Mouse (Mus musculus) gastrocnemius, postnatal 25 days (tissue): ENCODE results near the gene Wdr24. TPM values are rescaled to one million over a fixed set of nuclear protein-coding genes. Genes with fewer than 3 reads are reported as not detected.

Experiments used
- DNase-seq: peaks from one replicate; pipeline ENCODE4 v3.0.0; 2022
- total RNA-seq, 2 experiments: library from RNA; stranded (reverse); gene quantifications; 1 replicate in 1 of 2; 2 replicates in 1 of 2; pipeline ENCODE4 v1.2.3; 2021

Gene Wdr24
- total RNA-seq, 2 experiments from 2014 or later: 9.3 to 10.5 TPM

DNA sequence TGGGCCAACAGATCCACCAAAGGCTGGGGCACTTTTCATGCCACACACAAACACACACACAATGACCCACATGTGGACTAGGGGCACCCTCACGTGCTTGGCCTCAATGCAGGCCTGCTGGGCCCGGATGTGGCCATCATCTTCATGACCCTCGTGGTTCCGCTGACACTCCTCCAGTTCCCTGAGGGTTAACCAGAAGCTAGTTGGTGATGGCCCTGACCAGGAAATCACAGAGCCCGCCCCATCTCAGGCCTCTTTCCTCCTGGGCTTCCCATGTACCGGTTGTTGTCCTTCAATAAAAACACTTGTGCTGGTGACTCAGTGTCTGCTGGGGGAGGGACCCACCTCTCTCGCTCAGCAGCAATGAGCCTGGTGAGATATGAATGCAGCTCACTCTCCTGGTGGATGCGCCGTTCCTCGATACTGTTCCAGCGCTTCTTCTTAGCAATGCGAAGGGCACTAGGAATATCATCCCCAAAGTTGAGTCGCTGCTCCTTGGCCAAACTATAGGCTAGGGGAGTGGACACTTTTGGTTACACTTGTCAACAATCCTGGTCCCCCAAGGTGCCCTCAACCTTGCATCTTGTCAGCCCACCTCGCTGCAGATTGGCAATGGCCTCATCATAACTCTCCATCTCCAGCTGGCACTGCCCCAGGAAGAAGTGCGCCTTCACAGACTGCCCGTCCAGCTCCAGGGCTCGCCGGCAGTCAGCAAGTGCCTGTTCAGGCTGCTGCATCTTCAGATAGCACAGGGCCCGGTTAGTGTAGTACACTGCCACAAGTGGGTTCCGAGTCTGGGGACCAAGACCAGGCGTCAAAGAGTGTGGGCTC is 8.2 kb downstream of the Wdr24 start:
- no peak for DNase-seq

DNA sequence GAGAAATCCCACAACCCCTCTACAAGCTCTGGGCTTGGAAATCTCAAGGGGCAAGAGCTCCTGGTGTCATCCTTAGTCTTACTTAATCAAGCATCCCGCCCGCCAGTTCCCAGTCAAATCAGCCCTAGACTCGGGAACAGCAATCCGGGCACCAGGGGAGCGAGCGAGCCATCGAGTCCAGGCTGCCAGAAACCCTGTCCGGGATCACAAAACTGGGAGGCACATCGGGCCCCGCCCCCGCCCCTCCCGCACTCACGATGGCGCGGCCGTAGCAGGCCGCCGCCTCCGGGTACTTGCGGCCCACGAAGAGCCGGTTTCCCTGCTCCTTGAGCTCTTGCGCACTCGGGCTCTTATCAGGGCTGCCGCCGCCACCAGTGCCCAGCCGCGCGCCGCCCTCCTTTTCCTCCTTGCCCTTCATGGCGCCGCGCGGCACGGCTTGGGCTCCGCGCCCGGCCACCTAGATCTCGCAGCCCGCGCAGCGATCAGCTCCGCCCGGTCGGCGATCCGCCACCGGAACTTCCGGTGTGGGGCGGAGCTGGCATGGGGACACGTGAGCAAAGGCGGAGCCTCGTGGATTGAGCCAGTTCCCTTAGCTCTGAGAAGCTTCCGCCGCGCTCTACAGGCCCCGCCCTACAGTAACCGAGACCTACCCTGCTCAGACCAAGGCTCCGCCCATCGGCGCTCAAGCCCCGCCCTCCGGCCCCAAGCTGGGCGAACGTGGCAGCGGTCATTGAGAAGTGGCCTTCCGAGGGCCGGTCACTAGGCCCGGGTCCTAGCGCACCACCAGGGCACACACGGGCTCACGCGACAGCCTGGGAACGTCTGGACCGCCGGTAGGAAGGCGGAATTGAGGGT is 9.2 kb downstream of the Wdr24 start:
- DNase-seq: peak; percentile 99

DNA sequence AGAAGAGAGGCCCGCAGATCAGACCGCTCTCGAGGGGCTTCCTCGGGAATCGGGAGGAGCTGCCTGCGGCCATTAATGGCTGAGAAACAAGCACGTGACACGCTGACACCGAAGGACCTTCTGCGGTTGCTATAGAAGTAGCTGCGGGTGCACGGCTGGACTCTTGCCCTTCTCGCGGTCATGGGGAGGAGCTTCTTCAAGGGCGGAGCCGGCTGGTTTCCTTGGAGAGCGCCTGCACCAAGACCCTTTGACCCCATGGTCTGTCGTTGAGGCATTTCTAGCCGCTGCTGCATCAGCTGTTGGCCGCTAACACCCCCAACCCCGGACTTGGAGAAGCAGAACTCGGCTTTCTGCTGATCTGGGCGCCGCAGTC is 9.8 kb downstream of the Wdr24 start, which contains the start of gene Stub1:
Gene Stub1 (minus strand): TSS at position 114 of the 373 bp plus-strand sequence.
- peak; percentile 91 for DNase-seq

DNA sequence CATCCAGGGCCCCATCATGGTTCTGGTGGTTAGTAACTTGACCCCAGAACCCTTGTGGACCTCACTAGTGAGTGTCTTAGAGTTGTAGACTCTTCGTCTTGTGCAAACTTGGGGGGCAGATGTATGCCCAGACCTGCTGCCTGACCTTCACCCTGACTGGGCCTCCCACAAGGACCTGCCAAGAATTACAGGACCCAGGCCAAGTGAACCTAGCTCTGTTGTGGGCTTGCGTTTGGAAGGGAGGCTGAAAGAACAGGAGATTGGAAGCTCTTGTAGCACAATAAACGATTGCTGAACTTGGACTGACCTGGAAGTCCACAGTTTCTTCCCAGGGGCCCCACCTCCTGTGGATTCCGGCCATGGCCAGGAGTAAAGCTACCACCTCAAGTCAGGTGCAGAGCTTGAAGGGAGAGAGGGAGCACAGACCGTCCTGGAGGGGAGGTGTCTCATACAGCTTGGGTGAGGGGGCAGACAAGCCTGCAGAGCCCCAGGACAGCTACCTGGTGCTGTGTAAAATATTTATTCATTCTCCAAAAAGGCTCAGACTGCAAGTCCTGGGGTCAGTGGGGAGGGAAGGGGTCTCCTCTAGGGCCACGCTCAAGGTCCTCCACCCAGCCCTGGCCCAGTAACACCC is 10.7 kb downstream of the Wdr24 start:
- DNase-seq: no peak

DNA sequence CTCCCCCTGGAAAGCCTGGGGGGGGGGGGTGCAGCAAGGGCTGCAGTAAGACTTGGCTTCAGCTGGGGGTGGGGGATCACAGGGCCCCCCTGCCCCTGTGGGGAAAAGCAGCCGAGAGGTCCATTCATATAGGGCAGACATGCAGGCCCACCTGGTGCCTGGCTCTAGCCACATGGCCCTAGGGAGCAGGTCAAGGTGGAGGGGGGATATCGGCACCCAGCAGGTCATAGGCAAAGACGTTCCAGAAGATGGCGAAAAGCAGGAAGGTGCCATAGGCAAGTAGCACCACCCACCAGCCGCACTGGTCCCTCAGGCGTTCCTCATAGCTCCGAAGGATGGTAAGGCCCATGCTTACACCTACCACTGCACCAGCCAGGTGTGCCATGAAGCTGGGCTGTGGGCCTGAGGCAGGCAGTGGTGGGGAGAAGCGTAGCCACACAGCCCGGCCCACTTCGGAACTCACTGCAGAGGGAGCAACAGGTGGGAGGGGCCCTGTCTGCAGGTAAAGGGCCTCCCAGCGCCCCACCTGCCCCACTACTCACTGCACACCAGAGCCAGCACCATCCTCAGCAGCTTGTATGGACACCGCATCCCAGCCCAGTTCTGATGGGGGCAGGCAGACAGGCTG is 11.3 kb downstream of the Wdr24 start:
- DNase-seq: no peak

DNA sequence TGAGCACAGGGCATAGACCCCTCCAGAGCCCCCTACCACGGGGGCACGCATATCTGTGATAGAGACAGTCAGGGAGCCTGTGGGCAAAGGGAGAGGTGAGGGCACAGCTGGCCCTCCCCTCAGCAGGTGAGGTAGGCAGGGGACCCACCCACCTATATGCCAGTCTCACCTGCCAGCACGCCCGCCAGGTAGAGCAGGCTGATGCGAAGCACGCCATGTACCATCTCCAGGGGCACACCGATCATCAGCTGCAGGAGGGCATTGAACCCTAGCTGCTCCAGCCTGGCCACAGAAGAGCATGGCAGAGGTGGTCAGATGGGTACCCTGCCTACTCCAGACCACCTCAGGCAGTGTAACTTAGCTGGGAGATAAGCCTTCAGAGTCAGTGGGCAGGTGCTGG is 11.9 kb downstream of the Wdr24 start:
- no peak for DNase-seq

DNA sequence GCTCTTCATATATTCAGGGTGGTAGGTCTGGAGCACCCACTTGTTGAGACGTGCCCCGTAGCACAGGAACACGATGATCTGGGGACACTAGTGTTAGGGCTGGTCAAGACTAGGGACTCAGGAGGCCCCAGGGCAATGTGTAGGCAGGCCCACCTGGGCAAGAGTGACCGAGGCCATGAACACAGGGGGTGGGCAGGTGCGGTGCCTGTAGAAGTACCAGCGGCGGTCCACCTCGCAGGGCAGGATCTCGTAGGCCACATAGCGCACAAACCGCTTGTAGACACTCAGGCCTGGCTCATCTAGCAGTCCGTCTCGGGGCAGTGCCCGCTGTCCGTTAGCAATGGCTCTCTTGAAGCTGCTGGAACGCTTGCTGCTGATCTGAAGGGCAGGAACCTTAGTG is 12.4 kb downstream of the Wdr24 start:
- no peak for DNase-seq

DNA sequence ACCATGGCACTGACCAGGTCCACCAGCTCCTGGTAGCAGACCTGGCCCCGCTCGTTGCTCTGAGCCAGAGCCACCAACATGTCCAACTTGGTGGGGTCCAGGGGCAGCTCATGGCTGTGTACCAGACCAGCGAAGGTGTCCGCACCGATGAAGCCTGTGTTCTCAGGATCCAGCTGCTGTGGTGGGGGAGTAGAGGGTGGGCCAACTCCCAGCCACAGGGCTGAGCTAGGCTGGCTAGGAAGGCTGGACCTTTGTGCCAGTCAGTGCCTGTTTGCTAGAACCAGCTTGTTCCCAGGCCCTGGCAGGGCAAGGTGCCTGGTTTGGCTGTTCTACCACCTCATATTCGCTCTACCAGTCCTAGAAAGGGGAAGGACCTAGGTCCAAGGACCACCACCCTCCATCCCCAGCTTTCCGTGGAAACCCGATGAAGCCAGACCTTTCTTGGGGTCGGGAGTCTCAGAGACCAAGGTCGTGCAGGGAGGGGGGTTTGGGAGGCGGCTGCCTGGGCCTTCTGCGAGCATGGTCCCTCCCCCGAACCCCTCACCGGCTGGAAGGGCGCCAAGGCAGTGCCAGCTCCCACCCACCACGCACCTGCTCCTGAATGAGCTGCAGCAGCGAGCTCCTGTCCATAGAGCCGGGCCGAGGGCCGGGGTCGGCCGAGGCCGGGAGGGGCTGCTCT is 13.1 kb downstream of the Wdr24 start:
- DNase-seq: no peak

DNA sequence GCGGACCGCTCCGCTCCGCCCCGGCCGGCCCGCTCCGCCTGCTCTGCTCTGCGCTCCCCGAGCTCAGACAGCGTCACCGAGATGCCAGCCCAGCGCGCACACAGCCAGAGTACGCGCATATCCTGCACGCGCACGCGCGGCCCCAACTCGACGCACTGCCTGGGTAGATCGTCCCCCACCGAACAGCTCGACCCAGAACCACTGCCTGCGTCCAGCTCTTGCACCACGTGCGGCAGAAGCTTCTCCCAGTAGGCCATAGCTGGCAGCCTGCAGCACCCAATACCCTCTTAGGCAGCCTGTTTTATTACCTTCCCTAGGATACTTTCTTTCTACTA is 13.6 kb downstream of the Wdr24 start, which contains the start of gene Rhbdl1:
Gene Rhbdl1 (minus strand): TSS at position 220 of the 335 bp plus-strand sequence.
- peak; percentile 86 for DNase-seq

DNA sequence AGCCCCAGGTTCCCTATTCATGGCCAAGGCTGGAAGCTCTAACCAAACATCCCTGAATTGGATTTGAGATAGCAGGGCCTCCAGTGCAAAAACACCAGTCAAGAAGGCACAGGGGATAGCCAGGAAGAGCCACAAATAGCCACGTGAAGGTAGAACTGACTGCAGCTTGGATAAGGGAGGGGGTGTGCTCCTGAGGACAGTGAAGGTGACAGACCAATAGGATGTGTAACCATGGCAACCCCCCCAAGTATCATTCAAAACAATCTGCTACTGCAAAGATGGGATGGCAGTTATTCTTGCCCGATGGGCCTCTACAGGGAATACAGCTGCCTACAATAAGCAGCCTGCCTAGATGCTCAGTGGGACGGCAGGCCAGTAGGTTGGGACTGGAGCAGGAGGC is 14.1 kb downstream of the Wdr24 start:
- no peak for DNase-seq

DNA sequence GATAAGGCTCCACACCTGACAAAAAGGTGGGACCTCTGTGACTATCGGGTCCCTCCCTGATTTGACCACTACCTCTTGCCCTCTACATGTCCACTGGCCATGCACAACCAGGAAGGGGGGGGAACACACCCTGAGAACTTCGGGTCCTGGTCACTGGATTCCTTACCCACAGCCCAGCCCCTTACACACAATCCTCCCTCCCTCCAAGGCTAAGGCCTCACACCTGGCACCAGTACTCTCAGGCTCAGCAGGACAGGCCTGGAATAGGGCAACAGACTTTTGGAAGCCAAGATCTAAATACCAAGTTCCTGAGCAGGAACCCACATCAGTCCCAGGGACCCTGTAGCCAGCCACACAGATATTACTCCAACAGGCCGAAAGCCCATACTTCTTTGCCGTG is 15.5 kb downstream of the Wdr24 start:
- peak; percentile 66 for DNase-seq

DNA sequence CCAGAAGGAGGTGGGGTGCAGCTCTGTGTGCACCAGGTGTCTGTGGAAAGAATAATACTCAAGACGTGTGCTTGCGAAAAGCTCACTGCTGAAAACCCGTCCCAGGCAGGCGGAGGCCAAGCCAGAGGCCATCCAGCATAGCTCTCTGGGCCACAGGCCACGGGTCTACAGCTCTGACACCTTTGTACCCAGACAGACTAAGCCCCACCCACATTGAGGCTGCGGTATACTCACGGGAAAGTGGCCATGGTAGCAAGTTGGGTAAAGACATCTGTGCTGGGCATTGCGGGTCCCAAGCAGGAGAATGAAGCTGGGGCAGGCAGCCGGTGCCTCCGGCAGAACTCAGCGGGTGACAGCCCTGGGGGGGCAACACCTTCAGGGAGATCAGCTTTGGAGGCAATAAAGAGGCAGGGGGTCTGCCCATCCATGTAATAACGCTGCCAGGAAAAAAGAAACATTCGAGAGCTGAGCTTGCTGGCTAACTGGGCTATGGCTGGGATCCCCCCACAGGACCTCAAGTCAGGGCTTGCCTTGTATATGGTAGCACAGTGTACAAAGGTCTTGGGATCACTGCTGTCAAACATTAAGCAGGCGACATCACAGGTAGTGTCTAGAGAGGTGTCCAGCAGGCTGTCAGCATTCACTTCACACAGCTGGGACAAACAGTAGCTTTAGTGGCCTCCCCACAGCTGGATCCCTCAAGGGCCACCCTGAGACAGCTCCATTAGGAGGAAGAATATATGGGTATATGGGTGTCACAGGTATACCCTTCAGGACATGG is 16.2 kb downstream of the Wdr24 start:
- DNase-seq: no peak

DNA sequence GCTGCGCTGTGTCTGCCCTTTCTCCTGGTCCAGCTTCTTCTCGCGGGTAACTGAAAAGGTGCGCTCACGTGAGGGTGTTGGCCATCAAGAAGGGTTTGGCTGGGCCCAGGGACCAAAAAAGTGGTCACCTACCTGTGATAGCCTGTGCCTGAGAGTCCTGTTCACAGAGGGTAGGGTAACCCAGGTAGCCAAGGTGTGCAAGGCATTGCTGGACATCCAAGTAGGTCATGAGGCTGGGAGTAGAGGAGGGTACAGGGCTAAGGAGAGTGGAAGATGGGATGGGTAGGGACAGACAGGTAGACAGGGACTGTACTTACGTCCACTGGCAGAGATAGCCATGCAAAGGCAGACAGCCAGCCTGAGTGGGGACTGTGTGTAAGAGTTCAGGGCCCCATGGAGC is 17.1 kb downstream of the Wdr24 start:
- no peak for DNase-seq

DNA sequence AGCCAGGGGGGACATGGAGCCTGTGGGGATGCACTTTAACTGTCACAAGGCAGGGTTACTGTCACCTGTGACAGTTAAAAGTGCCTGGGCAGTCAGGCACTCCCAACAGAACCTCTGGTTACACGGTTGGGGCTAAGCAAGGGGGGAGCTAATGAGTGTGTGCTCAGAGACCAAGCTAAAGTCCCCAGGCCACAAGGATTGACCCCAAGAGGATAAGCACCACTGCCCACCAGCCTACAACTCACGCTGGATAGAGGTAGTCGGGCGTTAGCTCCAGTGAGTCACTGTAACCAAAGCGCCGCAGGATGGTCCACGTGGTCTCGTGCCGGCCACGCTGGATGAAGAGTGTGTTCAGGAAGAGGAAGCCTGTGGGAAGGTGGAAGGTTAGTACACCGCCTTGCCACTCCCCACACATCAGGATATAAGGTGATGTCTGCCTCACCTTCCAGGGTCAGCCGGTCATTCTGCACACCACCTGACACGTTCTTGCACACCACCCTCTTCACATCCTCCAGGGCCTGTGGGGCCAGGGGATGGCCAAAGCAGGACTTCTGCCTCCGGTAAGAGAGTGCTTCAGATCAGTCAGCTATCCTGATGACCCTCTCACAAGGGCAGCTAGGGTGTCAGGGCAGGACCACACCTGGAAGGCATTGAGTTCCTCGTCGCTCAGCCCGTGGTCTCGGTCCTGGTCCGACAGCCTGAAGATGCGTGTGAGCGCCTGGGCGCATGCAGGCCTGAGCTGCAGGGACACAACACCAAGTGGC is 17.9 kb downstream of the Wdr24 start, which contains the start of gene Gm20683:
Gene Gm20683 (minus strand): TSS at position 647 of the 764 bp plus-strand sequence.
- DNase-seq: no peak

DNA sequence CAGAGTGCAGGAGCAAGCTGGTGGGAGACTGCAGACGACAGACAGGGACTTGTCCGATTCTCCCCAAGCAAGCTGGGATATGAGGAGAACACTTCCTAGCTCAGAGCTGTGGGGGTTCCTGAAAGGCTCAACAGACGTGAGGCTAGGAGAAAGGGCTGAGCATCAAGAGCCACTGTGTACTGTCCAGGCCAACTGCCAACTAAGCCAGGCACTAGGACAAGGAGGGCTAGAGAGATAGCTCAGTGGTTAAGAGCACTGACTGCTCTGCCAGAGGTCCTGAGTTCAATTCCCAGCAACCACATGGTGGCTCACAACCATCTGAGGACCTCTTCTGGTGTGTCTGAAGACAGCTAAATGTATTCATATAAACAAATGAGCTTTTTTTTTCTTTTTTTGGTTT is 19.1 kb downstream of the Wdr24 start:
- DNase-seq: no peak

DNA sequence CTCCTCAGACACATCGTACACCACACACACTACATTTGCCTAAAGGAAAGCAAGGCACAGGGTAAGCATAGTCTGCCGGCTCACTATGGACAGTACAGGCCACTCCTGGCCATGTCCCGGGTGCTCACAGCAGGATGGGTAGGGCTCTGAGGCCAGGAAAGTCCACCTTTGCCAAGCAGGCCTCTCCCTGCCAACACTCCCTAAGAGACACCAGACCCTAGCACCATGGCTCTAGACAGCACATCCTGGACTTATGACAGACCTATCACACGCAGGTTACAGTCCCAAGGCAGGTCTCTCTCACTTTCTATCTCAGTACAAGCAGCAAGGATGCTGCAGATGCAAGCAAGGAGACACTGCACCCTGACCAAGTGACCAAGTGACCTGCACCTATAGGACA is 19.7 kb downstream of the Wdr24 start:
- DNase-seq: no peak

DNA sequence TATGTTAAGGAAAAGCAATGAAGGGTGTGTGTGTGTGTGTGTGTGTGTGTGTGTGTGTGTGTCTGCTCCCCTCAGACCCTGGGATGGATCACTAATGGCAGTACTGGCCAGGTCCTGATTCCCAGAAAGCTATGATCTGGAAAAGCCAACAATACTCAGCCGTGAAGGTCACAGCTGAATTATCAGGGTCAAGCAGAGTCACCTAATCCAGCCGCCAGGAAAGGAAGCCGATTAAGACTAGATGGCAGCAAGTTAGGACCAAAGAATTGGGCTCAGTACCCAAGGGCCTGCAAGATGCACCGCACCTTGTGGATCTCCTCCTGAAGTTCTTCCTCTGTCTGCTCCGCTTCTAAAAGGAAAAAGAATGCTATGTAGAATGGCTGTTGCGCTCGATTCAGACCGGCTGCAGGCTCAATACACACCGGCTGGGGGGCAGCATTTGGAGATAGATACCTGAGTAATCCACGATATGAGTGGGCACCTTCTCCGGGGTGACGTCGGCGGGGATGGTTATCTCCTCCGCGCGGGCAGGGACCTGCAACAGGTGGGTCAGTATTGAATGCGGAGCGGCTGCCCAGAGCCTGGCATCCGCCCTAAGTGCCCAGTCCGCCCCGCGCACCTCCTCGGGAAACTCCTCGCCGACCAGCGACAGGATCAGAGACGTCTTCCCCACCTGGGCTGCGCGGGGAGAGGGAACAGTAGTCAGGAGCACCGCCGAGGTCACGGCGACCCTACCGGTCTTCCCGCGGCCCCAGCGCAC is 20.4 kb downstream of the Wdr24 start:
- no peak for DNase-seq

DNA sequence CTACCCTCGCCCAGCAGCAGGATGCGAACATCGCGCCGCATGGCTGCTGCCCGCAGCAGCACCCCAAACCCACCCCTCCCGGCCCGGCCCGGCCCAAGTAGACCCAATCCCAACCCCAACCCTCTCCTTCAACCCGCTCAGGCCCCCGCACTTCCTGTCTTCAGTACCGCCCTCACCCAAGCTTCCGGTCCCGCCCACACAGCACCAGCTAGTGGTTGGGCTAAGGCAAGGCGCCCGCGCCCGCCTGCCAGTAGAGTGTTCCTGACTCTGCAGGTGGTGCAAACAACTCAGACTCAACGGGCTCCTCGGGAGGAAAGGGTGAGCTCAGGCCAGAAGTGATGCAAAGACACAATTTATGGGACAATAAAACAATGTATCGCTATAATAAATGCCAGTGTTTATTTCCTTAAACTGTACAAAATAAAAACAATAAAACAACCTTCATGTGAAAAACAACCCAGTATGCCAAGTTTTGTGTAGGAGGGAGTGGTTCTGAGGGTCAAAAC is 21.0 kb downstream of the Wdr24 start, which contains the start of gene Rhot2:
Gene Rhot2 (minus strand): TSS at position 456 of the 506 bp plus-strand sequence.
- peak; percentile 94 for DNase-seq

DNA sequence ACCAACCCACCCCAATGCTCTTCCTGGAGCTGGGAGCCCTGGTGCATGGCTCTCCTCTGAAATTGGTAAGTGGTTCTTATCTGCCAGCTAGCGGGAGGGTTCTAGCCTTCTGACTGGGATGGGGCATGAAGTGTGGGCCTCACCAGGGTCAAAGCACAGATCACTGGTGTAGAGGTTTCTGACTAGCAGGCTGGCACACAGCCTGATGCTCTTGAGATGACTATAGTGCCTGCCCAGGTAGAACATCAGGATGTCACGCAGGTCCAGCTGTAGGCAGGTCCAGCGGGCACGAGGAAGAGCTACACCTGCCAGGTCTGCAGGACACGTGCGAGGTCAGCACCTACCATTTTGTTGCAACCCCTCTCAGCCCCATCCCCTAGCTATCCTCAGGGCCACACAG is 36.8 kb downstream of the Wdr24 start:
- DNase-seq: no peak
